Mouse (Mus musculus) stomach, embryonic 14.5 days (tissue): ENCODE data around the gene Slc25a35. TPM values are rescaled to one million over a fixed set of nuclear protein-coding genes. Genes with fewer than 3 reads are reported as not detected.
"Not testable (repeated sequence)": the region's sequence is repeated elsewhere in the genome, so short reads cannot be mapped to it uniquely, and the experiment has no call there.

ENCODE experiments used
- ATAC-seq: fragments of 200-750 bp; cut with Nextera tagmentation; 2 replicates; pipeline ENCODE4 v1.8.0; 2017; ENCODE audit warnings: low read depth, moderate TSS enrichment; ENCODE audit not compliant: insufficient number of reproducible peaks, insufficient read depth, low FRiP score
- H3K27ac ChIP-seq: fragments of 300-500 bp; sonication (generic); 2 replicates; pipeline ENCODE4 v1.5.1; 2014; ENCODE audit warnings: mild to moderate bottlenecking, low read length, moderate library complexity, mixed read lengths
- H3K27me3 ChIP-seq: fragments of 300-500 bp; sonication (generic); 2 replicates; pipeline ENCODE4 v1.6.1; 2014; ENCODE audit warnings: low read length, control low read depth, mixed read lengths; ENCODE audit not compliant: control insufficient read depth, insufficient read depth
- H3K36me3 ChIP-seq: fragments of 300-500 bp; sonication (generic); 2 replicates; pipeline ENCODE4 v1.6.1; 2014; ENCODE audit warnings: mild to moderate bottlenecking, control low read depth, low read length, moderate library complexity, mixed read lengths; ENCODE audit not compliant: control insufficient read depth, insufficient read depth
- H3K4me1 ChIP-seq: fragments of 300-500 bp; sonication (generic); 2 replicates; pipeline ENCODE4 v1.6.1; 2014; ENCODE audit warnings: low read length, control low read depth, mixed read lengths; ENCODE audit not compliant: control insufficient read depth, insufficient read depth
- H3K4me2 ChIP-seq: fragments of 300-500 bp; sonication (generic); replicated peaks from 2 replicates; pipeline ENCODE4 v1.6.1; 2014; ENCODE audit warnings: low read depth, low read length, control low read depth
- H3K4me3 ChIP-seq: fragments of 300-500 bp; sonication (generic); 2 replicates; pipeline ENCODE4 v1.5.1; 2014; ENCODE audit warnings: low read depth, low read length, control low read depth
- H3K9ac ChIP-seq: fragments of 300-500 bp; sonication (generic); replicated peaks from 2 replicates; pipeline ENCODE4 v1.6.1; 2014; ENCODE audit warnings: low read depth, mild to moderate bottlenecking, control low read depth, low read length, moderate library complexity, mixed read lengths
- H3K9me3 ChIP-seq: fragments of 300-500 bp; sonication (generic); 2 replicates; pipeline ENCODE4 v1.6.1; 2016; ENCODE audit warnings: low read depth, low read length, control low read depth; ENCODE audit not compliant: control insufficient read depth
- WGBS: fragments of 180-500 bp; shearing (Covaris S2); extraction: QIAGEN DNeasy Blood & Tissue Kit; methylation state at CpG from one replicate; pipeline ENCODE4 v1.1.7; 2014; 5-methylcytosine and 5-hydroxymethylcytosine counted together
- polyA plus RNA-seq: library from polyadenylated mRNA; unstranded; fragments of >200 nt; fragmentation: Nextera tagmentation; extraction: Ambion mirVana; gene quantifications from 2 replicates; pipeline ENCODE4 v1.2.1, GENCODE M21; 2014

The Slc25a35 gene
- 4.1 and 5.4 TPM in 2 replicates for polyA plus RNA-seq

- ATAC-seq = peak; percentile 93
- Histone ChIP-seq H3K9ac (peak within 1 kb of the TSS; percentile 30; the same call in 1 of the 2 replicates), H3K36me3 (no peaks in the 10 kb centered on the region), H3K4me2 (peak within 1 kb of the TSS; percentile 82), H3K27me3 (no peaks in the 10 kb centered on the region), H3K4me3 (peak within 1 kb of the TSS; percentile 43), H3K4me1 (peaks cover 6% of the 10 kb centered on the region; the same call in 1 of the 2 replicates), H3K27ac (no peak within 1 kb of the TSS), H3K9me3 (no peaks in the 10 kb centered on the region)
- WGBS = under 1% methylated on average over 50 of the region's 50 CpGs
Measured at GRCm38 (mm10) chr11:68967337-68968282, at the start of gene Slc25a35. Gene Slc25a35, plus strand, starts transcription at chr11:68968131.

GRCm38 (mm10) chr11:68923191-68923590 is 44.7 kb upstream of the Slc25a35 start:
- Histone ChIP-seq H3K27me3 (no peaks in the 10 kb centered on the region), H3K9me3 (no peaks in the 10 kb centered on the region), H3K36me3 (no peaks in the 10 kb centered on the region), H3K4me1 (no peaks in the 10 kb centered on the region), H3K9ac (no peak overlapping the region), H3K27ac (no peak overlapping the region), H3K4me2 (no peak overlapping the region), H3K4me3 (no peak overlapping the region)
- no peak for ATAC-seq
- 60% methylated on average over 3 of the region's 3 CpGs for WGBS

- Histone ChIP-seq H3K9me3 (no peaks in the 10 kb centered on the region), H3K4me3 (no peak overlapping the region), H3K4me1 (no peaks in the 10 kb centered on the region), H3K27me3 (no peaks in the 10 kb centered on the region), H3K27ac (no peak overlapping the region), H3K9ac (no peak overlapping the region), H3K4me2 (no peak overlapping the region), H3K36me3 (no peaks in the 10 kb centered on the region)
- no peak for ATAC-seq
- WGBS = 88% methylated on average over 2 of the region's 2 CpGs
Measured at GRCm38 (mm10) chr11:68924749-68925148, 43.2 kb upstream of the Slc25a35 start.

- H3K4me2 ChIP-seq = no peak within 1 kb of the TSS
- no peaks in the 10 kb centered on the region for H3K9me3 ChIP-seq
- no peaks in the 10 kb centered on the region for H3K4me1 ChIP-seq
- H3K36me3 ChIP-seq = no peaks in the 10 kb centered on the region
- H3K27me3 ChIP-seq = no peaks in the 10 kb centered on the region
- no peak within 1 kb of the TSS for H3K4me3 ChIP-seq
- H3K27ac ChIP-seq = no peak within 1 kb of the TSS
- WGBS = 78% methylated on average over 3 of the region's 3 CpGs
- no peak within 1 kb of the TSS for H3K9ac ChIP-seq
- no peak for ATAC-seq
Measured at GRCm38 (mm10) chr11:68926981-68927380, 41.0 kb upstream of the Slc25a35 start, which contains the start of gene Odf4. Gene Odf4, minus strand, starts transcription at chr11:68927081.

- no peak for ATAC-seq
- no peak overlapping the region for H3K4me2 ChIP-seq
- no peaks in the 10 kb centered on the region for H3K4me1 ChIP-seq
- no peak overlapping the region for H3K4me3 ChIP-seq
- H3K36me3 ChIP-seq = no peaks in the 10 kb centered on the region
- WGBS = 16% methylated on average over 6 of the region's 6 CpGs
- no peaks in the 10 kb centered on the region for H3K27me3 ChIP-seq
- no peaks in the 10 kb centered on the region for H3K9me3 ChIP-seq
- H3K9ac ChIP-seq = no peak overlapping the region
- H3K27ac ChIP-seq = no peak overlapping the region
Measured at GRCm38 (mm10) chr11:68929947-68930346, 38.0 kb upstream of the Slc25a35 start.

- 69% methylated on average over 5 of the region's 5 CpGs for WGBS
- Histone ChIP-seq H3K9ac (no peak overlapping the region), H3K27me3 (no peaks in the 10 kb centered on the region), H3K4me1 (no peaks in the 10 kb centered on the region), H3K27ac (no peak overlapping the region), H3K9me3 (no peaks in the 10 kb centered on the region), H3K4me3 (no peak overlapping the region), H3K4me2 (no peak overlapping the region), H3K36me3 (no peaks in the 10 kb centered on the region)
- no peak for ATAC-seq
Measured at GRCm38 (mm10) chr11:68933885-68934507, 33.9 kb upstream of the Slc25a35 start.

GRCm38 (mm10) chr11:68936951-68937350 is 31.0 kb upstream of the Slc25a35 start:
- not testable (repeated sequence) for ATAC-seq, H3K4me3 ChIP-seq

GRCm38 (mm10) chr11:68939451-68940304 is 28.3 kb upstream of the Slc25a35 start:
- Histone ChIP-seq H3K4me1 (peaks cover 6% of the 10 kb centered on the region; the same call in 1 of the 2 replicates), H3K4me2 (peak overlapping the region; percentile 59), H3K27me3 (no peaks in the 10 kb centered on the region), H3K27ac (peak overlapping the region; percentile 44; the same call in 1 of the 2 replicates), H3K4me3 (peak overlapping the region; percentile 31), H3K9me3 (no peaks in the 10 kb centered on the region), H3K9ac (peak overlapping the region; percentile 0; the same call in 1 of the 2 replicates), H3K36me3 (no peaks in the 10 kb centered on the region)
- WGBS = 1% methylated on average over 16 of the region's 16 CpGs
- peak; percentile 98 for ATAC-seq

More at GRCm38 (mm10) chr11:68936951-68937350, 31.0 kb upstream of the Slc25a35 start:
- 82% methylated on average over 4 of the region's 4 CpGs for WGBS
- not testable (repeated sequence) for H3K9me3 ChIP-seq, H3K27ac ChIP-seq, H3K36me3 ChIP-seq, H3K4me2 ChIP-seq, H3K4me1 ChIP-seq, H3K9ac ChIP-seq, H3K27me3 ChIP-seq
